Mouse (Mus musculus) olfactory bulb, adult 2 months (tissue): Measurements from ENCODE around the gene Dusp28. TPM values are rescaled to one million over a fixed set of nuclear protein-coding genes. Genes with fewer than 3 reads are reported as not detected.

Source experiments
- H3K27ac ChIP-seq: fragments of 200-500 bp; 2 replicates; pipeline ENCODE4 v1.5.1; 2012; ENCODE audit warnings: low read depth, low read length; ENCODE audit not compliant: insufficient read depth
- H3K4me1 ChIP-seq: fragments of 200-500 bp; 2 replicates; pipeline ENCODE4 v1.6.1; 2012; ENCODE audit warnings: low read length; ENCODE audit not compliant: control insufficient read depth, insufficient read depth
- H3K4me3 ChIP-seq: fragments of 200-500 bp; 2 replicates; pipeline ENCODE4 v1.5.1; 2012; ENCODE audit warnings: mild to moderate bottlenecking, low read depth, low read length, moderate library complexity; ENCODE audit not compliant: insufficient read depth
- CTCF ChIP-seq: fragments of 200-500 bp; IDR thresholded peaks from 2 replicates; pipeline ENCODE4 v1.5.1; 2012; ENCODE audit warnings: low read depth, mild to moderate bottlenecking, low read length, moderate library complexity; ENCODE audit not compliant: insufficient read depth
- POLR2A ChIP-seq: fragments of 200-500 bp; IDR thresholded peaks from 2 replicates; pipeline ENCODE4 v1.6.1; 2012; ENCODE audit warnings: mild to moderate bottlenecking, low read depth, low read length, moderate library complexity; ENCODE audit not compliant: insufficient read depth
- WGBS: fragments of 180-500 bp; shearing (Covaris S2); methylation state at CpG from one replicate; pipeline ENCODE4 v1.1.7; 2018; 5-methylcytosine and 5-hydroxymethylcytosine counted together
- polyA plus RNA-seq: library from polyadenylated mRNA; stranded (reverse); fragments of >200 nt; gene quantifications from 2 replicates; pipeline ENCODE4 v1.2.4, GENCODE M21; 2012; ENCODE audit warnings: low replicate concordance; ENCODE audit not compliant: missing spikeins, insufficient read depth, insufficient read length

The Dusp28 gene
- polyA plus RNA-seq, 1 experiment: not detected

GRCm38 (mm10) chr1:92902786-92903185 is 4.0 kb upstream of the Dusp28 start, which contains the start of gene Ankmy1:
TSS of gene Ankmy1 (minus strand) at chr1:92902906.
- Histone ChIP-seq H3K27ac (peak within 1 kb of the TSS; percentile 7), H3K4me1 (peaks cover 14% of the 10 kb centered on the region), H3K4me3 (peak within 1 kb of the TSS; percentile 28)
- 2% methylated on average over 15 of the region's 15 CpGs for WGBS
- TF ChIP-seq CTCF (no peak), POLR2A (no peak)

GRCm38 (mm10) chr1:92903627-92904026 is 3.2 kb upstream of the Dusp28 start:
- H3K4me1 ChIP-seq: peaks cover 17% of the 10 kb centered on the region
- WGBS: 26% methylated on average over 4 of the region's 4 CpGs
- no peak overlapping the region for H3K4me3 ChIP-seq
- TF ChIP-seq CTCF (no peak), POLR2A (no peak)
- H3K27ac ChIP-seq: 0 out of 2 replicates have a peak overlapping the region, but pooled peaks have one; percentile 7

DNA sequence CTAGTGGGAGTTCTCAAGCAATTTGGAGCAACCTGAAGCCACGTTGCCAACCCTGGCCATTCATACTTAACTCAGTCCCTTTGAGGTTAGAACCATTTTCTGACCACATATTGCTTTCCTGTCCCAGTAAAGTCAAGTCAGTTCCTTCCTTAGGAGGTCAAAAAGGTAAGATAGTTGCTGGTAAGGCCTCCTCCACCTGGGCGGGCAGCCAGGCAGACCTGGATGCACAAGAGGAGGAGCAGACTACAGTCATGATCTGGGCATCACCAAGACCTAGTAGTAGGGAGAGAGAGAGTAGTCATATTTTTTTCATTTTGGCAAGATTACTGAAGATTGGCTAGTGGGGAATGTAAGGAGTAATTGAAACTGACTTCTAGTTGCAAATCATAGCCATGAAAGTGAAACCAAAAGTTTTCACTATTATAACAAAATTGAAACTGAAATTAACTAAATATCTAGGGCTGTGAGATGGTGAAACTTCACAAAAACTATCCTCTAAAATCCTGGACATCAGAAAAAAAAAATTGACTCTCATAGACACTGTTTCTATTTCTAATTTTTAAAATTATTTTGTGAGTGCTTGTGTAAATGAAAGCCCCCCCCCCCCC is 974 bp upstream of the Dusp28 start:
- TF ChIP-seq POLR2A (no peak), CTCF (no peak)
- H3K4me1 ChIP-seq: peaks cover 21% of the 10 kb centered on the region
- 97% methylated on average over 2 of the region's 2 CpGs for WGBS

DNA sequence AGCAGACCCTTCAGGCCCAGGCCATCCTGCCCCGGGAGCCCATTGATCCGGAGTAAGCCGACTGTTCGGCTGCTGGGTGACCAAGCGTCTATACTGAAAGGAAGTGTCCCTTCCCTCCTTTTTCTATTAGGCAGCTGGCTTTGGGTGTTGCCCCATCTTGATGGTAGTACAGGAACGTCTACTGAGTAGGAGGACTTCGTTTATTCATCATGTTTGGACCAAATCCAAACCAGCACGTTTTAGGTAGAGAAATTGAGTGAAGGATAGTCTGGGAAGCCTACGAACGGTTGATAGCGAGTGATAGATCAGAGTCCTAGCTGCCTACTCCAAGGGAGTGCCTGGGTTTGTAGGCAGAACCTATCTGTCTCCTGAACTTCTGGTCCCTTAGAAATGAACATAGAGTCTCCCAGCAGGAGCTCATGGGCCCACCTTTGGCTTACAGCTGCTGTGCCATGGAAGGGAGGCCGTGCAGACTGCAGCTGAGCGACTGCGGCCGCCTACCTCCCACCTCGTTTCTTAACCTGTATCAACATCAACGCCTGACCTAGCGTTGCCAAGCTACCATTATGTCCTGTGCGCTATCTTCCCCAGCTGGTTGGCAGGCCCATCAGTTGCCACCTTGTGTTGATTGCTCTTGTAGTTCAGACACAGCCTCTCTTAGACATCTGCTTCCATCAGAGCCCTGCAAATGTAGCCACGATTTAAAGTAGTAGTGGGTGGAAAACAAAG is 1.0 kb downstream of the Dusp28 start:
- H3K4me3 ChIP-seq: peak overlapping the region; percentile 66
- TF ChIP-seq POLR2A (no peak), CTCF (no peak)
- peak overlapping the region; percentile 73 for H3K27ac ChIP-seq
- WGBS: 39% methylated on average over 20 of the region's 20 CpGs
- peaks cover 31% of the 10 kb centered on the region for H3K4me1 ChIP-seq

More for the DNA sequence above, 974 bp upstream of the Dusp28 start:
- Histone ChIP-seq H3K27ac (no peak overlapping the region), H3K4me3 (no peak overlapping the region)

- Histone ChIP-seq H3K27ac (no peak overlapping the region), H3K4me1 (peaks cover 29% of the 10 kb centered on the region), H3K4me3 (no peak overlapping the region)
- TF ChIP-seq POLR2A: no peak
- TF ChIP-seq CTCF: no peak
- 96% methylated on average over 3 of the region's 3 CpGs for WGBS
Observed at GRCm38 (mm10) chr1:92908664-92909063, 1.9 kb downstream of the Dusp28 start.

DNA sequence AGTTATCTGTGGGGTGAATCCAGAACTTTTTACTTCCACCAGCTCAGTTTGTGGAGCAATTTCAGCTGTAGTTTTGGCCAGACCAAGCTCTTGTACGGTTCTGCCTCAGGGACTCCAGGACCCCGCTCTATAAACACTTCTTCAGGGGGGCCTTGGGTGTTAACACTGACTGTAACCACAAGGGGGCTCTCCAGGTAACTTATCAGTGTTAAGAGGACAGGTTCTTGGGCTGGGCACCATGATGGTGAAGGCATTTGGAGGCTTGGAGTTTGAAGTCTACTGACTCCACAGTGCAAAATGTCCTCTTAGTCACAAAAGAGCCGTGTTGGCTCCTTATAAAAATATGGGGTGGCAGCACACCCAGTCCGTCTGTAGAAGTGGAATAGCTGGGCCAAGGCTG is 2.3 kb downstream of the Dusp28 start:
- WGBS: 71% methylated on average over 4 of the region's 4 CpGs
- TF ChIP-seq POLR2A: no peak
- TF ChIP-seq CTCF: no peak
- Histone ChIP-seq H3K27ac (no peak overlapping the region), H3K4me1 (peaks cover 29% of the 10 kb centered on the region), H3K4me3 (no peak overlapping the region)

DNA sequence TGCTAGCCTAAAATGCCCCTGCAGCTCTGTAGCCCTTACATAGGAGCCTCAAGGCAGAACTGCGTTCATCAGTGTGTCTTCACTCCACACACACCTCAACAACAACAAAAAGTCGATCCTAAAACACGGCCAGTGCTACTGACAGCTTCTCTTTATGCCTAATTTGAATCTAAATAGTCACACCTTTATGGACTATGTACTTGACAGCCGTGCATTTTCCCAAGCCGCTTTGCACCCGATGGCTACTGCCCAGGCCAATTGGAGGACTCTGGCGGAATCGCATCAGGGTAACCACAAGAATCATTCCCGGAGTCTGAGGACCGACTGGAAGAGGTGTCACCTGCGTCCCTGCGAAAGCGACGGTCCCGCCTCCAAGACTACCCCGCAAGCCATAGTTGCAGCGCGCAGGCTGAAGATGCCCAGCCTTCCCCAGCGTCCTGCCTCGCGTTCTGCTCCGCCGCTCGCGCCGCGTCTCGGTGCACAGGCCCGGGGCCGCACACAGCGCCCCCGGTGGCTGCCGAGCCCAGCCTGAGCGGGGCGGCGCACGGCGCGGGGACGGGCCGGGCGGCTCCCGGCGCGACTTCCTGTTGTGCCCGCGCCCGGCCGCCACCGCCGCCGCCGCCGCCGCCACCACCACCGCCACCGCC is 3.6 kb downstream of the Dusp28 start, which contains the start of gene Rnpepl1:
Gene Rnpepl1 (plus strand): TSS at position 545 of the 647 bp plus-strand sequence.
- Histone ChIP-seq H3K4me1 (peaks cover 29% of the 10 kb centered on the region), H3K4me3 (peak within 1 kb of the TSS; percentile 76), H3K27ac (peak within 1 kb of the TSS; percentile 34)
- under 1% methylated on average over 54 of the region's 57 CpGs for WGBS
- TF ChIP-seq CTCF: peak; percentile 64; the same call in 1 of the 2 replicates
- TF ChIP-seq POLR2A: 0 out of 2 replicates have a peak, but pooled peaks have one; percentile 13

DNA sequence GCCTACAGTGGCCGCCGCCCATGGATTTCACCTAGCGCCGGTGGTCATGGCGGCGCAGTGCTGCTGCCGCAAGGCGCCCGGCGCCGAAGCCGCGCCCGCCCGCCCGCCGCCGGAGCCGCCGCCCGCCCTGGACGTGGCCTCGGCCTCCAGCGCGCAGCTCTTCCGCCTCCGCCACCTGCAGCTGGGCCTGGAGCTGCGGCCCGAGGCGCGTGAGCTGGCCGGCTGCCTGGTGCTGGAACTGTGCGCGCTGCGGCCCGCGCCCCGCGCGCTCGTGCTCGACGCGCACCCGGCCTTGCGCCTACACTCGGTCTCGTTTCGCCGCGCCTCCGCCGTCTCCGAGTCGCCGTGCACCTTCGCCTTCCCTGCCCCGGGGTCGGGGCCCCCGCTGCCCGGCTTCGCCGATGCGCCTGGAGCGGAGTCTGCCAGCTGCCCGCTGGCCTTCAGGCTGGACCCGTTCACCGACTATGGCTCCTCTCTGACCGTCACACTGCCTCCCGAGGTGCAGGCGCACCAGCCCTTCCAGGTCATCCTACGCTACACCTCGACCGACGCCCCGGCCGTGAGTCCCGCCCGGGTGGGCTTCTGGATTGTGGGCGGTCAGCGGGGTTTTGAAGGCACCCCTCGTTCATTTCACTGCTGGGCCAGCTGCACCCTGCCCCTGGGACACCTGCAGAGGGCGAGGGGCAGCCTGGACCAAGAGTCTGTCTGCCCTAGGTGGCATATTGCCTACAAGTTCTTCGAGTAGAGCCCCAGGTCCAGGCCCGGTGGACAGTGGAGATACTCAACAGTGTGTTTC is 4.3 kb downstream of the Dusp28 start:
- 3% methylated on average over 84 of the region's 85 CpGs for WGBS
- Histone ChIP-seq H3K4me1 (peaks cover 29% of the 10 kb centered on the region), H3K4me3 (peak overlapping the region; percentile 76), H3K27ac (peak overlapping the region; percentile 17)
- TF ChIP-seq POLR2A: no peak; the same call in 1 of the 2 replicates
